9 mouse cellular contexts compared by ENCODE assay signal in the genomic region with DNA sequence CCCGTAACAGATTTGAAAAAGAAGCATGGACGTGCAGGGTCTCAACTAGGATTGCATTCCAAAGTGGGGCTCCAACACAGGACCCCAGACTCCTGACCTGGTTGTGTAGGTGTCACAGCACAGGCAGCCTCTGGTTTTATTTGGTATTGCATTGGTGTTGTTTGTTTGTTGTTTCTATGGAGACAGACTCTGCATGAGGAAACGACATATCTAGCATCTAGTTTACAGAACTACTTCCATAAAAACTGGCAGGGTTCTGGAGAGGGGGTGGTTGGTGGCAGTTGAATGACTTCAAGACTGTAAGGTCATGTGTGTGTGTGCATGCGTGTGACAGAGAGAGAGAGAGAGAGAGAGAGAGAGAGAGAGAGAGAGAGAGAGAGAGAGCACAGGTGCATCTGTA.
DNase-seq lines count a peak whose midpoint lies in the region; ATAC-seq and TF ChIP-seq lines count a peak whose summit lies in the region.
"Had no signal": no experiment of that assay in that cellular context is flagged by ENCODE, and none has a peak within 500 bp of the region (broad histone marks: within the 10 kb centered on the region; RNA-seq: fewer than 3 reads in every experiment).

No protein-coding gene starts in this region.

- H3K27ac ChIP-seq in gastrocnemius, adult 2 months: peak overlapping the region; percentile 97
- H3K27ac ChIP-seq in kidney, postnatal 0 days: peak overlapping the region; percentile 95; the same call in 1 of the 2 replicates
- H3K27ac ChIP-seq in intestine, postnatal 0 days (ENCODE audit: low read depth, low read length): peak overlapping the region; percentile 97; the same call in 1 of the 2 replicates

- 0 out of 2 replicates have a peak, but pooled peaks cover 9% of the 10 kb centered on the region for H3K4me1 ChIP-seq in kidney, postnatal 0 days (replicated peaks; ENCODE audit: insufficient read depth, low read length)
- peaks cover 86% of the 10 kb centered on the region for H3K4me1 ChIP-seq in E14TG2a.4 (replicated peaks; ENCODE audit: low read depth, low read length)
- H3K4me1 ChIP-seq in intestine, postnatal 0 days (replicated peaks; ENCODE audit: control insufficient read depth, insufficient read depth, low read length): peaks cover 20% of the 10 kb centered on the region; the same call in 1 of the 2 replicates

- no peak overlapping the region for H3K4me2 ChIP-seq in kidney, postnatal 0 days (ENCODE audit: low read length)
- H3K4me2 ChIP-seq in intestine, postnatal 0 days (replicated peaks; ENCODE audit: low read depth): peak overlapping the region; percentile 79

- 68% methylated on average over 4 of the region's 4 CpGs for WGBS in kidney, postnatal 0 days
- WGBS in intestine, postnatal 0 days: 58% methylated on average over 4 of the region's 4 CpGs

- no peak for TF ChIP-seq CTCF in gastrocnemius, adult 2 months (IDR thresholded peaks at IDR 0.05)
- TF ChIP-seq CTCF in kidney, postnatal 0 days (IDR thresholded peaks at IDR 0.05; ENCODE audit: low read depth): no peak
- TF ChIP-seq CTCF in E14TG2a.4 (conservative IDR thresholded peaks at IDR 0.05; ENCODE audit: low read length): no peak
- TF ChIP-seq CTCF in intestine, postnatal 0 days (IDR thresholded peaks at IDR 0.05; ENCODE audit: low read depth): no peak

- no peak for ATAC-seq in kidney, postnatal 0 days (replicated peaks; ENCODE audit: low FRiP score, low read depth)
- no peak for ATAC-seq in intestine, postnatal 0 days

- H3K36me3 ChIP-seq in kidney, postnatal 0 days (ENCODE audit: insufficient read depth, low read length): no peaks in the 10 kb centered on the region
- no peaks in the 10 kb centered on the region for H3K36me3 ChIP-seq in E14TG2a.4 (ENCODE audit: insufficient read depth, low read length)
- no peaks in the 10 kb centered on the region; the same call in 1 of the 2 replicates for H3K36me3 ChIP-seq in intestine, postnatal 0 days (ENCODE audit: control insufficient read depth, insufficient read depth)

- H3K27me3 ChIP-seq in kidney, postnatal 0 days (ENCODE audit: insufficient read depth, low read length): no peaks in the 10 kb centered on the region
- H3K27me3 ChIP-seq in E14TG2a.4 (ENCODE audit: insufficient read depth, low read length): no peaks in the 10 kb centered on the region
- H3K27me3 ChIP-seq in intestine, postnatal 0 days (replicated peaks; ENCODE audit: control insufficient read depth, insufficient read depth, low read length): no peaks in the 10 kb centered on the region

- intact Hi-C loops in gastrocnemius, adult 2 months (cut with DNase I): no loop called here

- no peaks in the 10 kb centered on the region for H3K9me3 ChIP-seq in kidney, postnatal 0 days (replicated peaks; ENCODE audit: low read length)
- H3K9me3 ChIP-seq in E14TG2a.4 (ENCODE audit: low read length): no peaks in the 10 kb centered on the region
- H3K9me3 ChIP-seq in intestine, postnatal 0 days (ENCODE audit: control insufficient read depth): no peaks in the 10 kb centered on the region

- H3K4me3 ChIP-seq in gastrocnemius, adult 2 months: peak overlapping the region; percentile 79
- no peak overlapping the region for H3K4me3 ChIP-seq in kidney, postnatal 0 days (replicated peaks; ENCODE audit: low read depth, low read length)
- peak overlapping the region; percentile 39; the same call in 1 of the 2 replicates for H3K4me3 ChIP-seq in E14TG2a.4 (replicated peaks; ENCODE audit: low read length)
- H3K4me3 ChIP-seq in intestine, postnatal 0 days (ENCODE audit: low read depth, low read length): peak overlapping the region; percentile 4; the same call in 1 of the 2 replicates

- no peak for DNase-seq in gastrocnemius, adult 2 months
- no peak for DNase-seq in gastrocnemius, postnatal 4 days (ENCODE audit: low spot score in 2 of 2)
- no peak for DNase-seq in kidney, postnatal 0 days (ENCODE audit: low spot score)
- DNase-seq in kidney, postnatal 4 days: no peak
- no peak for DNase-seq in embryo, embryonic 10.5 days (ENCODE audit: low spot score)
- no peak for DNase-seq in gastrocnemius, postnatal 25 days
- DNase-seq: cerebellum, postnatal 36 days had no signal

- no peak overlapping the region for H3K9ac ChIP-seq in kidney, postnatal 0 days (ENCODE audit: low read depth, low read length)
- peak overlapping the region; percentile 88; the same call in 1 of the 2 replicates for H3K9ac ChIP-seq in intestine, postnatal 0 days (ENCODE audit: low read depth, low read length)
